Mouse (Mus musculus): ENCODE data around the gene Cadps2. TPM values are rescaled to one million over a fixed set of nuclear protein-coding genes. Genes with fewer than 3 reads are reported as not detected.

Cadps2 gene
- polyA plus RNA-seq, 1 experiment from 2014 or later: 6.1 TPM

GRCm38 (mm10) chr6:23648732-23649131 is 190.5 kb downstream of the Cadps2 start:
- no peak for ATAC-seq
- Histone ChIP-seq H3K27me3 (ENCODE audit: control insufficient read depth, insufficient read depth, low read depth, low read length) (no peaks in the 10 kb centered on the region), H3K36me3 (ENCODE audit: control insufficient read depth, insufficient read depth, low read length) (no peaks in the 10 kb centered on the region), H3K4me2 (ENCODE audit: low read length) (no peak overlapping the region), H3K4me3 (ENCODE audit: low read depth, low read length) (no peak overlapping the region), H3K9me3 (replicated peaks; ENCODE audit: control insufficient read depth, low read length, poor library complexity, severe bottlenecking) (no peaks in the 10 kb centered on the region), H3K27ac (ENCODE audit: low read length) (no peak overlapping the region), H3K4me1 (ENCODE audit: control insufficient read depth, insufficient read depth, low read length) (no peaks in the 10 kb centered on the region), H3K9ac (ENCODE audit: low read depth, low read length) (no peak overlapping the region)
- 78% methylated on average over 8 of the region's 8 CpGs for WGBS

DNA sequence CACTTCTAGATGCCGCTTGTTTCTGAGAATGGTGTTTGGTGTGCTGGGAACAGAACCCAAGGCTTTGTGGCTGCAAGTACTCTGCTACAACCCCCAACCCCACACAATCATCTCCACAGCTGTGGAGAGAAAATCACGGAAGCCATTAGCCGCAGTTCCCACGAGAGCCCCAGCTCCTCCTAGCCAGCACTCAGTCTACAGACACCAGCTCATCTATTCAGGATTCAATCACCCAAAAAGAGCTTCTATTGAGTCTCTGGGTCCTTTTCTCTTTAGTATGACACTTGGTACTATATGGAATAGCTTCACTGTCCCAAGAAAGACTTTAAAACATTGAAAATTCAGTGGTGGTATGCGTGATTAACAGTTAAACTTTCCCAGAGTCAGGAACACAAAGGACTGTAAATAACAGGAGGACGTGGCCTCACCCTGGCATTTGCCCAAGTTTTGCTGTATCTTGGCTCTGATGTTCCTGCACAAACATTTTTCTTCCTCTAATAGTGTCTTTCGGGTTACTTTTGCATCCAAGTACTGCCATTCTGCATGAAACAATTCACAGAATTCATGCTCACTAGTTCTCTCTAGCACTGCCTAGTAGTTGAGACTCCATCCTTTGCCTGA is 191.5 kb downstream of the Cadps2 start:
- no peaks in the 10 kb centered on the region for H3K4me1 ChIP-seq (ENCODE audit: control insufficient read depth, insufficient read depth, low read length)
- ATAC-seq: no peak
- 73% methylated on average over 7 of the region's 7 CpGs for WGBS
- no peaks in the 10 kb centered on the region for H3K27me3 ChIP-seq (ENCODE audit: control insufficient read depth, insufficient read depth, low read depth, low read length)
- no peaks in the 10 kb centered on the region for H3K36me3 ChIP-seq (ENCODE audit: control insufficient read depth, insufficient read depth, low read length)
- no peak overlapping the region for H3K27ac ChIP-seq (ENCODE audit: low read length)
- no peak overlapping the region for H3K4me2 ChIP-seq (ENCODE audit: low read length)
- H3K4me3 ChIP-seq (ENCODE audit: low read depth, low read length): no peak overlapping the region
- no peaks in the 10 kb centered on the region for H3K9me3 ChIP-seq (replicated peaks; ENCODE audit: control insufficient read depth, low read length, poor library complexity, severe bottlenecking)
- no peak overlapping the region for H3K9ac ChIP-seq (ENCODE audit: low read depth, low read length)

- no peaks in the 10 kb centered on the region for H3K4me1 ChIP-seq (ENCODE audit: control insufficient read depth, insufficient read depth, low read length)
- H3K27ac ChIP-seq (ENCODE audit: low read length): no peak overlapping the region
- H3K36me3 ChIP-seq (ENCODE audit: control insufficient read depth, insufficient read depth, low read length): no peaks in the 10 kb centered on the region
- H3K4me2 ChIP-seq (ENCODE audit: low read length): no peak overlapping the region
- H3K9ac ChIP-seq (ENCODE audit: low read depth, low read length): no peak overlapping the region
- H3K9me3 ChIP-seq (replicated peaks; ENCODE audit: control insufficient read depth, low read length, poor library complexity, severe bottlenecking): no peaks in the 10 kb centered on the region
- WGBS: 65% methylated on average over 3 of the region's 3 CpGs
- H3K27me3 ChIP-seq (ENCODE audit: control insufficient read depth, insufficient read depth, low read depth, low read length): no peaks in the 10 kb centered on the region
- H3K4me3 ChIP-seq (ENCODE audit: low read depth, low read length): no peak overlapping the region
- ATAC-seq: no peak
Observed at GRCm38 (mm10) chr6:23637081-23637480, 202.1 kb downstream of the Cadps2 start.

- Histone ChIP-seq H3K4me3 (ENCODE audit: low read depth, low read length) (no peak overlapping the region), H3K4me1 (ENCODE audit: control insufficient read depth, insufficient read depth, low read length) (no peaks in the 10 kb centered on the region), H3K4me2 (ENCODE audit: low read length) (no peak overlapping the region), H3K9me3 (replicated peaks; ENCODE audit: control insufficient read depth, low read length, poor library complexity, severe bottlenecking) (no peaks in the 10 kb centered on the region), H3K9ac (ENCODE audit: low read depth, low read length) (no peak overlapping the region), H3K36me3 (ENCODE audit: control insufficient read depth, insufficient read depth, low read length) (no peaks in the 10 kb centered on the region), H3K27ac (ENCODE audit: low read length) (no peak overlapping the region), H3K27me3 (ENCODE audit: control insufficient read depth, insufficient read depth, low read depth, low read length) (no peaks in the 10 kb centered on the region)
- ATAC-seq: no peak
- WGBS: 94% methylated on average over 3 of the region's 3 CpGs
Observed at GRCm38 (mm10) chr6:23635208-23635607, 204.0 kb downstream of the Cadps2 start.

GRCm38 (mm10) chr6:23634016-23634415 is 205.2 kb downstream of the Cadps2 start:
- H3K4me3 ChIP-seq (ENCODE audit: low read depth, low read length): no peak overlapping the region
- ATAC-seq: no peak
- 84% methylated on average over 9 of the region's 9 CpGs for WGBS
- H3K4me2 ChIP-seq (ENCODE audit: low read length): no peak overlapping the region
- no peaks in the 10 kb centered on the region for H3K36me3 ChIP-seq (ENCODE audit: control insufficient read depth, insufficient read depth, low read length)
- no peaks in the 10 kb centered on the region for H3K9me3 ChIP-seq (replicated peaks; ENCODE audit: control insufficient read depth, low read length, poor library complexity, severe bottlenecking)
- no peak overlapping the region for H3K27ac ChIP-seq (ENCODE audit: low read length)
- H3K4me1 ChIP-seq (ENCODE audit: control insufficient read depth, insufficient read depth, low read length): no peaks in the 10 kb centered on the region
- no peak overlapping the region for H3K9ac ChIP-seq (ENCODE audit: low read depth, low read length)
- H3K27me3 ChIP-seq (ENCODE audit: control insufficient read depth, insufficient read depth, low read depth, low read length): no peaks in the 10 kb centered on the region

- Histone ChIP-seq H3K27ac (ENCODE audit: low read length) (no peak overlapping the region), H3K36me3 (ENCODE audit: control insufficient read depth, insufficient read depth, low read length) (no peaks in the 10 kb centered on the region), H3K9me3 (replicated peaks; ENCODE audit: control insufficient read depth, low read length, poor library complexity, severe bottlenecking) (no peaks in the 10 kb centered on the region), H3K4me2 (ENCODE audit: low read length) (no peak overlapping the region), H3K9ac (ENCODE audit: low read depth, low read length) (no peak overlapping the region), H3K4me1 (ENCODE audit: control insufficient read depth, insufficient read depth, low read length) (no peaks in the 10 kb centered on the region), H3K4me3 (ENCODE audit: low read depth, low read length) (no peak overlapping the region), H3K27me3 (ENCODE audit: control insufficient read depth, insufficient read depth, low read depth, low read length) (no peaks in the 10 kb centered on the region)
- 10% methylated on average over 4 of the region's 4 CpGs for WGBS
- ATAC-seq: no peak
Observed at GRCm38 (mm10) chr6:23630465-23630864, 208.8 kb downstream of the Cadps2 start.

GRCm38 (mm10) chr6:23575102-23575501 is 264.1 kb downstream of the Cadps2 start:
- Histone ChIP-seq H3K4me1 (ENCODE audit: control insufficient read depth, insufficient read depth, low read length) (no peaks in the 10 kb centered on the region), H3K9me3 (replicated peaks; ENCODE audit: control insufficient read depth, low read length, poor library complexity, severe bottlenecking) (no peaks in the 10 kb centered on the region), H3K4me3 (ENCODE audit: low read depth, low read length) (no peak overlapping the region), H3K9ac (ENCODE audit: low read depth, low read length) (no peak overlapping the region), H3K36me3 (ENCODE audit: control insufficient read depth, insufficient read depth, low read length) (no peaks in the 10 kb centered on the region), H3K27ac (ENCODE audit: low read length) (no peak overlapping the region), H3K27me3 (ENCODE audit: control insufficient read depth, insufficient read depth, low read depth, low read length) (no peaks in the 10 kb centered on the region), H3K4me2 (ENCODE audit: low read length) (no peak overlapping the region)
- WGBS: 90% methylated on average over 2 of the region's 2 CpGs
- no peak for ATAC-seq

DNA sequence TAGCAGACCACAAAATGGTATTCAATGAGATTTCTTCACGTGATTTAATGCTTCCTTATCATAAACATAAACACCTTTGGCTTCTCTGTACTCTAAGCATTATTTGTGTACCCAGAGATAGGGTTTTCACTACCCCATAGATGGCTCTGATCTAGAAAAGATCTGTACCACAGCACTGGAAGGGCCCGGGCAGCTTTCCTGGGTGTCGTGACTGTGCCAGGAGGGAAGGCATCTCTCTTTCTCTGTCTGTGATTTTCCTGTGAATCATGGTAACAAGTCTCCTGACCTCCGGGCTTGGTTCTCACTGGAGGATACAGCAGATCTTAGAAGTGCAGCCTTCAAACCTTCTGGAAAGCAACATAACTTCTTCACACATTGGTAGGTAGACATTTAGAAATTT is 265.5 kb downstream of the Cadps2 start:
- no peak for ATAC-seq
- Histone ChIP-seq H3K36me3 (ENCODE audit: control insufficient read depth, insufficient read depth, low read length) (no peaks in the 10 kb centered on the region), H3K27me3 (ENCODE audit: control insufficient read depth, insufficient read depth, low read depth, low read length) (no peaks in the 10 kb centered on the region), H3K4me2 (ENCODE audit: low read length) (no peak overlapping the region), H3K9me3 (replicated peaks; ENCODE audit: control insufficient read depth, low read length, poor library complexity, severe bottlenecking) (no peaks in the 10 kb centered on the region), H3K9ac (ENCODE audit: low read depth, low read length) (no peak overlapping the region), H3K4me1 (ENCODE audit: control insufficient read depth, insufficient read depth, low read length) (no peaks in the 10 kb centered on the region), H3K27ac (ENCODE audit: low read length) (no peak overlapping the region), H3K4me3 (ENCODE audit: low read depth, low read length) (no peak overlapping the region)
- 90% methylated on average over 4 of the region's 4 CpGs for WGBS

GRCm38 (mm10) chr6:23572401-23572800 is 266.8 kb downstream of the Cadps2 start:
- ATAC-seq: no peak
- WGBS: 22% methylated on average over 4 of the region's 4 CpGs
- H3K36me3 ChIP-seq (ENCODE audit: control insufficient read depth, insufficient read depth, low read length): no peaks in the 10 kb centered on the region
- no peaks in the 10 kb centered on the region for H3K27me3 ChIP-seq (ENCODE audit: control insufficient read depth, insufficient read depth, low read depth, low read length)
- H3K27ac ChIP-seq (ENCODE audit: low read length): no peak overlapping the region
- no peak overlapping the region for H3K4me3 ChIP-seq (ENCODE audit: low read depth, low read length)
- H3K4me1 ChIP-seq (ENCODE audit: control insufficient read depth, insufficient read depth, low read length): no peaks in the 10 kb centered on the region
- H3K4me2 ChIP-seq (ENCODE audit: low read length): no peak overlapping the region
- H3K9ac ChIP-seq (ENCODE audit: low read depth, low read length): no peak overlapping the region
- no peaks in the 10 kb centered on the region for H3K9me3 ChIP-seq (replicated peaks; ENCODE audit: control insufficient read depth, low read length, poor library complexity, severe bottlenecking)

Data from midbrain, embryonic 16.5 days (tissue).